Mouse (Mus musculus): ENCODE measurements at regions not wholly inside any gene's neighbourhood (a gene's known extent, or its start where the extent isn't known, plus 50 kb on each side); places are given as distances from the start of the nearest gene placed in this dataset.
A peak's percentile ranks its signal among the peaks of the same experiment; 100 is the strongest.

GRCm38 (mm10) chr13:37503449-37503848, 158.4 kb downstream of the Ly86 start:
- DNase-seq (ENCODE audit: low read depth, low spot score), result no peak

GRCm38 (mm10) chr13:37503898-37504297, 158.9 kb downstream of the Ly86 start:
- DNase-seq (ENCODE audit: low read depth, low spot score), result no peak

GRCm38 (mm10) chr13:37504373-37504772, 159.4 kb downstream of the Ly86 start:
- DNase-seq (ENCODE audit: low read depth, low spot score), result no peak

GRCm38 (mm10) chr13:37505617-37506016, 160.6 kb downstream of the Ly86 start:
- no peak for DNase-seq (ENCODE audit: low read depth, low spot score)

GRCm38 (mm10) chr13:37506046-37506445, 161.0 kb downstream of the Ly86 start:
- no peak for DNase-seq (ENCODE audit: low read depth, low spot score)

GRCm38 (mm10) chr13:37506701-37507100, 161.7 kb downstream of the Ly86 start:
- DNase-seq (ENCODE audit: low read depth, low spot score), result no peak

- DNase-seq (ENCODE audit: low read depth, low spot score), result no peak
These were observed 162.1 kb downstream of the Ly86 start for GRCm38 (mm10) chr13:37507146-37507545.

DNA sequence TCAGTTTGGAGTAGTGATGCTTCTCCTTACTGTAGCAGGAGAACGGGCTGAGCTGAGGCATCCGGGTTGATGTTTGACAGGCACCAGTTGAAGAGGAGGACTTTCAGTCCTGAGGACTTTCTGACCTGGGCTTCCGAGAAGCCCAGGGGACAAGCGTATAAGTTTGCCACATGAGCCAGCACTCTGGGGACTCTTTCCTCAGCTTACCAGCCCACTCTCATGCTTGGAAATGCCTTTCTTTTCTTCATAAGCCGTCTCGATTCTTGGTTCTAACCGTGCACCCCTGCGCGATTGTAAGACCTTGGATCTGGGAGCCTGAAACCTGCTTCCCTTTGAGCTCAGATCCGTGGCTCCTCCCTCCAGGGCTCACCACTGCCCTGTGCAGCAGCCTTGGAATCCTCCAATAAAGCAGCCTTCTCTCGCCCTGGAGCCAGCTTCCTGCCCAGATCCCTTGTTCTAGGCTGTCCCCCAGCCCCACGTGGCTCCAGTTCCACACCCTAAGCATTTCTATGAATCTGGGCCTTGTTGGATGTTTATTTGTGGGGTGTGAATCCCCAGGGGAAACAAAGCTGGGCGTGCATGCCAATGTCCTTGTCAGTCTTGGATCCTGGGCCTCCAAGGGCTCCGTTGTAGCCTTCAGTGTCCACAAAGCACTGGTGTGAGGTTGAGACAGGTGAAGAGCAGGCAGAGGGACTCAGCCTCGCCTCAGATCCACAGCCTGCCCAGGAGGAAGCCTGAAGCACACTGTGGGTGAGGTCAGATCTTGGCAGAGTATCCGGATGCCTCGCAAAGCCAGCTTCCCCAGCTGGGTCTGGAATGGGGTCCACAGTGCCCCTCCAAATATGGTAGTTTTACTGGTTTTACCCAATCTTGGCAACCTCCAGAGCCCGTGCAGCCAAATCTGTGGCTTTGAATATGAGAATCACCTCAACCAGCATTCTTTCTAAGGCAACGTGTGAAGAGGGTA, 163.7 kb downstream of the Ly86 start:
- no peak for DNase-seq (ENCODE audit: low read depth, low spot score)

DNA sequence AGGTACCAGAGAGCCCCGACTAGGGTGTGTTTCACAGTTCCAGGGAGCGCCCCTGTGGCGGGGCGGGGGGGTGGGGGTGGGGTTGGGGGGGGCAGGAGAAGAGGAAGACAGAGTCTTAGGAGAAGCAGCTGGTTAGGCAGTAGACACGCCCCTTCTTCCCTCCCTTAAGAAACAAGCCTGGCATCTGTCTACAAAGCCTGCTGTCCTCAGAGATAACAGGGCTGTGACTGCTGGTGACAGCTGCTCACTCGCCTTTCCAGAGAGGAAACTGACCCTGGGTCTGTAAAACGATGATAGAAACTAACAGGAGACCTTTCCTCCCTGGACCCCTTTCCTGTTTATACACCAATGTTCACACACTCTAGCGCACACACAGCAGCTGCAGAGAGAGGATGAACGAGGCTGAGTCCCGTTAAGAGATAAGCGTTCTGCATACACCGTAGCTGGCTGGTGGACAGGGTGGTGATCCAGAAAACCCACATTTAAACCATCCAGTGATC, 164.4 kb downstream of the Ly86 start:
- DNase-seq (ENCODE audit: low read depth, low spot score), result no peak

- DNase-seq (ENCODE audit: low read depth, low spot score), result no peak
These were observed 165.5 kb downstream of the Ly86 start for GRCm38 (mm10) chr13:37510511-37510910.

DNA sequence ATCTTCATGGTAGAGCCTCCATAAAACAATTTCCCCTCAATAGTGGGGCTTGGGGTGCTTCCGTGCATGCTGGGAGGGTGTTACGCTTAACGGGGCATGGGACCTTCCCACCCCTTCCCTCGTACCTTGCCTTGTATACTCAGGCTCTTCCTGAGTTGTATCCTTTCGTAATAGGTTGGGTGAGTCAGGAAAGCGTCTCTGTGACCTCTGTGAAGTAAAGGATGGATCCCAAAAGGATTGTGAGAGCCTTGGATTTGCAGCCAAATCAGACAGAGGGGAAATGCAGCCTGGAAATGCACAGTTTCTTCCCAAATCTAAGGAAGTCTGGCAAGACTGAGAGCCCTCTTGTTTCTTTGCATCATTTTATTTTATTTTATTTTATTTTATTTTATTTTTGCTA, 166.0 kb downstream of the Ly86 start:
- no peak for DNase-seq (ENCODE audit: low read depth, low spot score)

DNA sequence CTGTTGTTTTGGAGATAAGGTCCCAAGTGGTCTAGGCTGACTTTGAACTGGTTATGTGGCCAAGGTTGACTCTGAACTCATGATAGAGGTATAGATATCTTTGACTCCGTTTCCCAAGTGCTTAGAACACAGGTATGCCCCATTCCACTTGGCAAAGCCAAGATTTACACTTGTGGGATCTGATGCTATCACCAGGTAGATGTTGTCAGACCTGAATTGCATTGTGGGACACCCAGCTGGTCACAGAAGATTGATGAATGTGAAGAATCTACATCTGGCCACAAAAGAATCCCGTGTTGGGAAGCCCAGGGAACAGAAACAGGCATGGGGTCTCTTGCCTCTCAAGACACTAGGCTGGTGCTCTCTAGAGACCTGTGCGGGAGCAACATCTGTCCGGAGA, 166.4 kb downstream of the Ly86 start:
- DNase-seq (ENCODE audit: low read depth, low spot score), result no peak

- DNase-seq (ENCODE audit: low read depth, low spot score), result no peak
These were observed 167.8 kb downstream of the Ly86 start for GRCm38 (mm10) chr13:37512781-37513180.

DNA sequence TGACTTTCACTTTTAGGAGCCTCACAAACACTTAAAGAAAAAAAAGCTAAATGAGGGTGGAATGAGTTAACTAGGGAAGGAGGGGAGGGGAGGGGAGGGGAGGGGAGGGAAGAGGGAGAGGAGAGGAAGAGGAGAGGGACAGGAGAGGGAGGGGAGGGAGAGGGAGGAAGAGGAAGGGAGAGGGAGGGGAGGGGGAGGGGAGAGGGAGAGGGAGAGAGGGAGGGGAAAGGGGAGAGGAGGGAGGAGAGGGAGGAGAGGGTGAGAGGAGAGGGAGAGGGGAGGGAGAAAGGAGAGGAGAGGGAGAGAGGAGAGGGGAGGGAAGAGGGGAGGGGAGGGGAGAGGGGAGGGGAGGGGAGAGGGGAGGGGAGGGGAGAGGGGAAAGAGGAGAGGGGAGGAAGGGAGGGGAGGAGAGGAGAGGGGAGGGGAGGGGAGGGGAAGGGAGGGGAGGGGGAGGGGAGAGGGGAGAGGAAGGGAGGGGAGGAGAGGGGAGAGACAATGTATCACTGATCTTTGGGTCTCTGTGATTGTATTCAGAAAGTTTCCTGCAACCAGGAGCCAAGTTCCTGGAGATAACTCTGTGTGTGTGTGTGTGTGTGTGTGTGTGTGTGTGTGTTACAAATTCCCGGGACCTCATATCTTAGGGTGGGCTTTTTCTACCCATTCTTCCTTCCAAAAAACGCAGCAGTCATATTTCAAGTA, 168.3 kb downstream of the Ly86 start:
- no peak for DNase-seq (ENCODE audit: low read depth, low spot score)

DNA sequence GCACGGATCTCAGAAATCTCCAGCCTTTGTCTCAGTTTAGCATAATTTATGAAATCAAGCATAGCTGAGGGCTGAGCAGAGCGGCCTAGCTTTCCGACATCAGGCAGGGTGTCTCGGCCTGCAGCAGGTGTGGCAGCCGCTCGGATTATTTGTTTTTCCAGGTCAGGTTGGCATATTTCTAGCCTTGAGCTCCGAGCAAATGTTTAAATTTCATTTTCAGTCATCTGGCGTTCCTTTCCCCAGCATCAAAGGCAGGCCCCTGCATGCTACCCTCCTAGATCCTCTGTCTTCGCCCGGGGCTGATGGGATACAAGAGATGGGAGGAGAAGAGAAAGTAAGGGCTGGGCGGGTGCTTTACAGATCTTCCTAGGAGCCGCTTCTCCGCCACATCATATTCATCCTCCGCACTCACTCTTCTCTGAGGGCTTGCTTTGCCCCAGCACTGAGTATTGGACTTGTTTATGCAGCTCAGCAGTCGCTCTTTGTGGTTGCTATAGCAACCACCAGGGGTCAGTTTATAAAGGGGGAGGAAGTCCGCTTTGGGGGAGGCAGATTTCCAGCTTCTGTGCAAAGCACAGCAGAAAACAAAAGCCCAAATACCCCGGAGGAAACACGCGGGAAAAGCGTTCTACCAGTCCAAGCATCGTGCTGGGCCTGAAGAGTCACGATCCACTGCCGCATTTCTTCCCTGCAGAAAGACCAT, 169.0 kb downstream of the Ly86 start:
- DNase-seq (ENCODE audit: low read depth, low spot score), result no peak

- no peak for DNase-seq (ENCODE audit: low read depth, low spot score)
These were observed 169.8 kb downstream of the Ly86 start for GRCm38 (mm10) chr13:37514641-37515305.

DNA sequence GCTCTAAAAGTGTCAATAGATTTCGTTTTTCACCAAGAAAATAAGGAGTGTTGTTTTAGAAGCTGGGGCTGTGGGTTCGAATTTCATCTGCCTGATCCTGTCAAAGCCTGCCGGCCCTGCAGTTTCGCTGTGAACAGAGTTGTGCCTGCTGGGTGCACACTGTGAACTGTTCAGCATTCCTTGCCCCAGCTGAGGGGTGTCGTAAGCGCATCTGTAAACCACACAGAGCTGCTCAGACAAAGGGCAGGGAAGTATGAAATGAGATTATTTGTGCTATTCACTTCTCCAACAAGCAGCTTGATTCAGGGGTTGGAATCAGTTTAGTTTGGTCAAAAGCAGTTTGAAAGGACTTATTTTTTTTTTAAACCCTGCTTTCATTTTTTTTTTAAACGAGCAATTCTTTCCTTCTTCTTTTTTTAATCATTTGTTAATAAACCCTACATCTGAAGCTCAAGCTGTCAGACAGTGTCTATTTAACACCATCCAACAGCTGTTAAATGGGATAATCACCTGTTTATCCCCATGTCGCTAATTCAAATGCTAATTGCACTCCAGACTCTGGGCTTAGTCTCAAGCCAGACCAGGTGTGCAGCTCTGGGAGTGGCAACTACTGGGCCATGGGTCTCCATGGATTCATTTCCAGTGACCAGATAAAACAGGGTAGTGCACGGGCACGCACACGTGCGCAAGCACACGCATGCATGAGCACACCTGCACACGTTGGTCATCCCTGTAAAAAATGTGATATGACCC, 172.2 kb downstream of the Ly86 start:
- DNase-seq (ENCODE audit: low read depth, low spot score), result no peak

- DNase-seq (ENCODE audit: low read depth, low spot score), result peak; percentile 16
These were observed 174.9 kb downstream of the Ly86 start for GRCm38 (mm10) chr13:37519948-37520347.

DNA sequence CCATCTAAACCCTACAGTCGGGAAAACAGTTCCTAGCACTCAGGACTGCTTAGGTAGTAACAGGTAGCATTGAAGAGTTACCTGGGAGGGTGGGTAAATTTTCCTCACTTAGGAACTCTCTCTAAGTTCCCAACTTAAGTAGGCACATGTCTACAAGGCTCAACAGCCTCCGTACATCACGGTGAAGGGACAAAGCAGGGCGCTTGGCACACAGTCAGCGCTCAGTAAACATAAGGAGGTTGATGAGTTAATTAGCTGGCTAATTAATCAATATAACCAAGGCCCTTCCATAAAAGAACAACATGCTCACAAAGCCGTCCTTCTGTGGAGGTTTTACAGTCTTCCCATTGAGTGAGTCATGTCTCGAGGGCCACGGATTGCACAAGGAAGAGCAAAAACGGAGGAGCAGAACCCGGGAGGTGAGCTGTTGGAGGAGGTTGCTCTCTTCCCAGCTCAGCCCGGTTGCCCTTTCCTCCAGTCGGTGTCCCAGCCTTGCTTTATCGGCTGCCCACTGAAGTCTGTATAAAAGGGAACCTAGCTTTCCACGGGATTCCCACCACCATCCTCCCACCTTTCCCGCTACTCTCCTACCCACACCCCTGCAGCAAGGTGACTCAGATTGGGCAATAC, 180.2 kb downstream of the Ly86 start:
- no peak for DNase-seq (ENCODE audit: low read depth, low spot score)

GRCm38 (mm10) chr13:37526102-37526501, 181.1 kb downstream of the Ly86 start:
- DNase-seq (ENCODE audit: low read depth, low spot score), result no peak

Measured in c-Kit-negative CD71-positive TER-119-positive erythroid progenitor cells, embryonic 14.5 days (primary cell).